Mouse (Mus musculus) left cerebral cortex, adult 2 months (tissue): Measurements from ENCODE around the gene U2af1l4. TPM values are rescaled to one million over a fixed set of nuclear protein-coding genes. Genes with fewer than 3 reads are reported as not detected.

Experiments used
- DNase-seq, 2 experiments: peaks; one replicate each; pipeline ENCODE4 v3.0.0; 2021 to 2022; ENCODE audit warnings: low spot score in 2 of 2, mixed read lengths in 1 of 2; ENCODE audit errors: extremely low spot score in 1 of 2
- H3K27ac ChIP-seq: fragments of 200-600 bp; 2 replicates; pipeline ENCODE4 v1.8.1; 2022
- H3K4me3 ChIP-seq: fragments of 200-600 bp; 2 replicates; pipeline ENCODE4 v1.8.1; 2022
- CTCF ChIP-seq: fragments of 200-600 bp; IDR thresholded peaks from 2 replicates; pipeline ENCODE4 v1.8.1; 2022; ENCODE audit warnings: antibody characterized with exemption, mild to moderate bottlenecking, moderate library complexity
- intact Hi-C: fragments of 180-260 bp; cut with DNase I; formaldehyde crosslinking; loops from one replicate; pipeline ENCODE4 v1.15.1; 2025
- long read RNA-seq, 2 experiments: library from polyadenylated mRNA; stranded (forward); transcript quantifications; one replicate each; pipeline ENCODE4 v2.0.0; 2021; ENCODE audit warnings: borderline mapping rate in 2 of 2
- total RNA-seq, 2 experiments: library from RNA; stranded (reverse); gene quantifications; 2 replicates each; pipeline ENCODE4 v1.2.3; 2021

Gene U2af1l4
- 10 to 100 TPM; 67.4 to 74.4 TPM for total RNA-seq
- long read RNA-seq, experiment 1, transcript U2af1l4-201 (8 exons, 884 nt), result major isoform, 17 of 35 reads
- long read RNA-seq, experiment 1, partial matches to known transcripts, result 3 of 35 reads
- long read RNA-seq, experiment 1, other reads (novel, unspliced or antisense), result 8 of 35 reads
- long read RNA-seq, experiment 2, transcript U2af1l4-201 (8 exons, 884 nt), result major isoform, 13 of 16 reads
- long read RNA-seq, experiment 2, partial matches to known transcripts, result 0 of 16 reads
- long read RNA-seq, experiment 2, other reads (novel, unspliced or antisense), result 0 of 16 reads

DNA sequence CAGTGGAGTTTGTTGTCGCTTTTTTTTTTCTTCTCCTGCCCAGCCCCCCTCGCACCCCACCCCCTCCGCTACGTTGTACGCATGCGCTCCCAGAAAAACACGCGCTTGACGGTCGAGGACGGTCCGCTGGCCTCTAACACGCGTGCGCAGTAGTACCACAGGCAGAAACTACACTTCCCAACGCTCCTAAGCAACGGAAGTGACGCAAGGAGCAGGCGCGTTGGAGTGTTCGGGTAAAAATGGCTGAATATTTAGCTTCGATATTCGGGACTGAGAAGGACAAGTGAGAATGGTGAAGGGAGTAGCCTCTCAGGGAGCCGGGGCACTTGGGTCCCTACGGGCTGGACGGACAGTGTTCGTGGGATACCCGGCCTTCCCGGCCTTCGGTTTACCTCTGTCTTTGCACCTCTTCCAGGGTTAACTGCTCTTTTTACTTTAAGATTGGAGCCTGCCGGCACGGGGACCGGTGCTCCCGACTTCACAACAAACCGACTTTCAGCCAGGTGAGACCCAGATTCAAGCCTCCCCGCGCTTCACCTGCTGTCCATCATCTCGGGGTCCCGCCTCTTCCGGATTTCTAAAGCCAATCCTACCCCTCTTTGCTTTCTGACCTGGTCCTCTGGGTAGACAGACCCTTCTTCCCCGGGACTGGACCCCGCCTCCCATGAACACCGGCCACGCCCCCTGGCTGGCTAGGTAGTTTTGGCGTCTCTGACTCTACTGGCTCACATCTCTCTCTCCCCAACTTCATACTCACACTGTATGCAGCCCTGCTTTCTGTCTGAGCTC is at the start of gene U2af1l4, which contains the start of the genes Gm49396 and Psenen:
Gene U2af1l4, plus strand, starts transcription at position 185 of the 789 bp plus-strand sequence.
Gene Gm49396, plus strand, starts transcription at position 228 of the 789 bp plus-strand sequence.
Gene Psenen, minus strand, starts transcription at position 511 of the 789 bp plus-strand sequence.
- no peak for TF ChIP-seq CTCF
- peak within 1 kb of the TSS; percentile 99 for H3K27ac ChIP-seq
- H3K4me3 ChIP-seq, result peak within 1 kb of the TSS; percentile 76
- intact Hi-C loops, result loop anchor here (2.0 kb wide), 1 partner anchor 25 kb away; the partner anchor contains the start of gene Kmt2b
- DNase-seq, result peak; percentile 92 to 94

DNA sequence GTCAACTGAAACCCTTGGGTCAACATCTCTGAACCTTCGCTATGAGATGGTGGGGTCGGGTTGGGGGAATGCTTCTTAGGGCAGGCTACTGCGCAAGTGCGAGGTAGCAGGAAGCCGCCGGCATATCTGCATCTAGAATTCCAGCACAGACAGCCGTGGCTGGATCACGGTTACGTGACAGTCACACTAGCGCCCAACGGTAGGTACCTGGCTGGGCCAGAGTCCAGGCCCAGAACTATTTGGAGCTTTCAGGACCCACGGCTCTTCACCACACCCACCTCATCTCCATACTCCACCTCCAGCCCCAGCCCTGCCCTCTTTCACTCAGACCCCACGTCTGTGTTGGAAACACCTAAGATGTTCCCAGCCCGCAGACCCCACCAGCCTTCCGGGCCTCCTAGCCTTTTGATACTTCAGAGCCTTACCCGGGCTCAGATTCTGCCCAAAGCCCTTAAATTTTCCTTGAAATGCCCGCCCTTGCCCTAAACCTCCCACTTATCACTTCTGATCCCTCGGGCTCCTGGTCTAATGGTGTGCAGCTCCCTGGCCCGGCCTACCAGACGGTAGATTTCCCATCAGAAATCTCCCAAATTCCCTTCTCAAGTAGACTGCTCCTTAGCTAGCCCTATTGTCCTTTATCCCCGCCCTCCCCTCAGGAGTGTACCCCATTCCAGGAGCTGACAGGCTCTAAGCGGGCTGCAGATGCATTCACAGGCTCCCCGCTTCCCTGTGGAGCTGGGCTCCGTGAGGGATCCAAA is 47.9 kb upstream of the U2af1l4 start:
- Histone ChIP-seq H3K4me3 (no peak overlapping the region), H3K27ac (no peak overlapping the region)
- intact Hi-C loops, result no loop called here
- TF ChIP-seq CTCF, result no peak
- DNase-seq, result no peak

DNA sequence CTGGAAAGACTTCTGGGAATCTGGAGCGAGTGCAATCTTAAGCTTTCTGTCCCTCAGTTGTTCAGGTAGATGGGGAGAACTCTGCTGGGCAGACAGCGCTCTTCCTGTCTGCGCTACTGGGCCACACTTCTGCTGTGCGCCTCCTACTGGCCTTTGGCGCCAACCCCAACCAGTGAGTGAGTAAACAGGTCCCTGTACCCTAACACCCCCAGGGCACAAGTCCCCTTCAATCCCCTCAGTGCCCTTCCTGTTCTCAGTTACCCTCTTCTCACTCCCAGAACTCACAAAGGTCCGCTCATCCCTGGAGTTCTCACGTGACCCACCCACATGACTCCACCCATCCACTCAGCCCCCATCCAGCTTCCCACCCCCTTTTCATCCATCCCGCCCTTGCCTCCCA is 44.8 kb upstream of the U2af1l4 start:
- Histone ChIP-seq H3K4me3 (no peak overlapping the region), H3K27ac (no peak overlapping the region)
- intact Hi-C loops, result no loop called here
- no peak for TF ChIP-seq CTCF
- no peak for DNase-seq

DNA sequence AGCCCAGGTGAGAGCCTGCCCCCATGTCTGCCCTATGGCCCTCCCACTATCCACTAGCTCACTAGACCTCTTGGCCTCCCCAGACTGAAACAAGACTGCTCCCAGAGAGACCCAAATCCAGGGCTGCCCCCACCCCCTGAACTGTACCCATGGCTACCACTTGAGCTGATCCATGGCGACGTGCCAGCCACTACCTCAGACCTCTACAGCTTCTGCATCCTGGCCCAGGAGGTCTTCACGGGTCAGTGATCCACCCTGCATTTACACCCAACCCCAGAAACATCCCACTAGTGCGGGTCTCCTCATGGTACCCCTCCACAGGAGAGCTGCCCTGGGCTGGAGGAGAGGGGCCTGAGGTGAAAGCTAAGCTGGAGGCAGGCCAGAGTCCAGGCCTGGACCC is 42.7 kb upstream of the U2af1l4 start:
- TF ChIP-seq CTCF, result no peak
- no peak for DNase-seq
- intact Hi-C loops, result no loop called here
- no peak overlapping the region for H3K27ac ChIP-seq
- no peak overlapping the region for H3K4me3 ChIP-seq

DNA sequence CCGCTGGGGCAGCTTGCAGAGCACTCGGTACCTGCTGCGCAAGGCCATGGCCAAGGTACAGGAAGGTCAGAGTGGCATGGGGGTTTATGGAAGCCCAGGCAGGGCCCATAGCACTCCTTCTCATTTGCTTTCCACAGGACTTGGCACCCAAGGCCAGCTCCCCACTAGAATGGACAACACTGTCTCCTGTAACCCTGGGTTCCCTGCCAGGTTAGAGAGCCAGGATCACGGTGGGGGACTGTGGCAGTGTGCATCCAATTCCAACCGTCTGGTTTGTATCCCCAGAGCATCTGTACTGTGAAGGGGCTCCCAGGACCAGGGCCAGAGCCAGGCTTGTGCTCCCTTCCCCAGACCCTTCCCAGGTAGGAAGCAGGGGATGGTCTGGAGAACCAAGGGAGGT is 42.2 kb upstream of the U2af1l4 start:
- intact Hi-C loops, result no loop called here

DNA sequence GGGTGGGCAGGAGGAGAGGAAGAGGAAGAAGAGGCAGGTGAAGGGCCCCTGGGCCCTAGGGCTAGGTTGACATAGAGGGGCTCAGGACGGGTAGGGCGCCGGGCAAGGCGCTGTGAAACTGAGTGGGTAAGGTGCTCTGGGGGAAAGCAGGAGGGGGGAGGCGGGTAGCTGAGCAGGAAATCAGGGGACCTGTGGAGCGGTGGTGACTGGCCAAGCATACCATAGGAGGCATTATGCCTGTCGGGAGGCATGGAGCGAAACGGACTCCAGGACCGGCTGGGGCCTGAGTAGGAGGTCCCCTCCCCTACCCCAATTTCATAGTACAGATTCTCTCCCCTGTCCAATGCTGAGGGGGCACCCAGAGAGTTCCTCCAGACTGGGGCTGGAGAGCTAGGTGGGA is 40.2 kb upstream of the U2af1l4 start:
- DNase-seq, result peak in 1 of 2 experiments; percentile 9
- intact Hi-C loops, result no loop called here
- no peak overlapping the region for H3K27ac ChIP-seq
- no peak for TF ChIP-seq CTCF
- H3K4me3 ChIP-seq, result no peak overlapping the region

More for the DNA sequence above, 42.2 kb upstream of the U2af1l4 start:
- no peak for TF ChIP-seq CTCF
- no peak for DNase-seq
- no peak overlapping the region for H3K4me3 ChIP-seq
- H3K27ac ChIP-seq, result no peak overlapping the region

DNA sequence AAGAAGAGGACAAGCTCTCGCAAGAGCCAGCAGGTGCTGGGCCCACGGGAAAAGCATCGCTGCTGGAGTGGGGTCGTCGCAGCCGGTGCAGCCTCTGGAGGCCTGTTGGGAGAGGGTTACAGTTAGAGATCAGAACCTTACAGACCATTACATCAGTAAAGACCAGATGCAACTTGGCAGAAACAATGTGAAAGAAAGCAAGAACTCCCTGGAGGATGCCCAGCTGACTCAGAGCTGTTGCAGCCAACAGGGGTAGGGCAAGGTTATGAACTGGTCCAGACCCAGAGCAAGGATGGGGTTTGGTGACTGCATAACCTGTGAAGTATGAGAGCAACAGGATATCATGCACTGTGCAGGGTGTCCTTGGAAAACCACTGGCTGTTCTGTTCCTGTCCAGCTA is 38.6 kb upstream of the U2af1l4 start:
- intact Hi-C loops, result no loop called here
- DNase-seq, result no peak
- no peak for TF ChIP-seq CTCF

DNA sequence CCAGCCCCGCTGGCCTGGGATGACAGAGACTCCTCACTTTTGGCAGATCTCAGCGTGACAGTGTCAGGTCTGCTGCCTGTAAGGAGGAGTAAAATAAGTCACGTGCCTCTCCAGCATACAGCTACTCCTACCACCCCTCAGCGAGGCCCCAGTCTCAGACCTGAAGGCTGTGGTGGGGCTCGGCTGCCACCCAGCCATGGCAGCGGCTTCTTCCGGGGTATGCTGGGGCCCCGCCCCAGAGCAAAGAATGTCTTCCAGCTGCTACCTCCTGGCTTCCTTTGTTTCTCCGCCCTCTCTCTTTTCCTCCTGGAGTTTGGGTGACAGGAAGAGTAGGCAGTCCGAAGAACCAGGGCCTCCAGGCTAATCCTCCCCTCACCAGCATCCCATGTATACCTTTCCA is 37.1 kb upstream of the U2af1l4 start:
- Histone ChIP-seq H3K27ac (0 out of 2 replicates have a peak overlapping the region, but pooled peaks have one; percentile 15), H3K4me3 (no peak overlapping the region)
- peak in 1 of 2 experiments; percentile 33 for DNase-seq
- intact Hi-C loops, result no loop called here
- TF ChIP-seq CTCF, result no peak

More for the DNA sequence above, 38.6 kb upstream of the U2af1l4 start:
- H3K27ac ChIP-seq, result no peak overlapping the region
- no peak overlapping the region for H3K4me3 ChIP-seq

DNA sequence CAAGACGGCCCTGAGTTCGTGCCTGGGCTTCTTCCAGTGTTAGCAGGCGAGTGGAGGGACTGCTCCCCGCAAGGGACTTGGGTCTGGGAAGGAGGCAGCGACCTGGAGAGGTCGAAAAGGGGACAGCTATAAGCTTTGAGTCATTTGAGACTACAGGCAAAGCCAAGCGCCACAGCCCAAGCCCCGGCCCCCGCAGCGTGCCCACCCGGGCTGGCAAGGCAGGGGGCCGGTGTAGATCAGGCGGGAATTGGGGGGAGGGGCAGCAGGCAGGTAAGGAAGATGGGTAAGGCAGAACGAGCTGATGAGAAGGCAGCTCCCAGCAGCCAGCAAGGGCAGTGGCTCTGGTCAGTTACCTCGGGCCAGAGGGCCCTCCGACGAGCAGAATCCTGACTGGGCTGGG is 36.7 kb upstream of the U2af1l4 start:
- DNase-seq, result no peak
- intact Hi-C loops, result no loop called here
- TF ChIP-seq CTCF, result no peak
- Histone ChIP-seq H3K27ac (0 out of 2 replicates have a peak overlapping the region, but pooled peaks have one; percentile 15), H3K4me3 (no peak overlapping the region)

DNA sequence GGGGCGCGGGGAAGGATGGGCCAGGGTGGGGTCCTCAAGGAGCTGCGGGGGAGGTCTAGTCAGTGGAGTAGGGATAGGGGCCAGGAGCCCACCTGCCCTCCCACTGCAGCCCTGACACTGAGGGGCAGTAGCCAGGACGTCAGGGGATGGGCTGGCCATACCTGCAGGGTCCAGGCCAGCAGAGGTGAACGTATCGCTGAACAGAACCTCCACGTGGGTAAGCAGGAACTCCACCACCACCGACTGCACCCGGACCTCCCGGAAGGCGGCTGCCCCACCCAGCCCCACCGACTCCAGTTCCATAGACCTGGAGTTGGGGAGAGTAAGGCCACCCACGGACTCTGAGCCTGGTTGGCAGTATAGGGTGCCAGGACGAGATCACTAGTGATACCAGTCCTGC is 36.1 kb upstream of the U2af1l4 start:
- peak in 1 of 2 experiments; percentile 7 for DNase-seq
- no peak overlapping the region for H3K4me3 ChIP-seq
- TF ChIP-seq CTCF, result no peak
- intact Hi-C loops, result no loop called here
- H3K27ac ChIP-seq, result no peak overlapping the region

DNA sequence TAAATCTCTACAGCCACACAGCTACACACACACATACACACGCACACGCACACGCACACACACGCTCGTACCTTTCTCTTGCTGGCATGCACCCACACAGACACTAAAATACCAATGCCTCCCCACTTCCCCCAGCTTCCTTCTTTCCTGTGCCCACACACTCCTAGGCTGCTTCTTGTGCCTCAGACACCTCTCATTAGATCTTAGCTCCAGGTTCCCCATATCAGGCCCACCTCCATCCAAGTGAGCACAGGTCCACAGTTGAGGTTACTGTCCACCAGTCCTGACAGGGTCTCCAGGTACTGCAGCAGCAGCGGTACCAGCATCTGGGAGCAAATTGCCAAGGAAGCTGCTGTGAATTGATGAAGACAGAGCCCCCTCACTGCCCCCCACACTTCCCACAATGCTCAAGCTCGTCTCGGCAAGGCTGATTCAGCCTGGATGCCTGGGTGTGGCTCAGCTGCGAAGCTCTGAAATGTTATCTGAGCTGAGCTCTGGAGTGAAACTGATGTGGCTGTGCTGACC is 31.7 kb upstream of the U2af1l4 start:
- H3K27ac ChIP-seq, result peak overlapping the region; percentile 89
- no peak overlapping the region for H3K4me3 ChIP-seq
- DNase-seq, result peak; percentile 68 to 69
- no peak for TF ChIP-seq CTCF
- intact Hi-C loops, result no loop called here
